Mouse (Mus musculus) MEL-GATA-1-ER (cell line): ENCODE data around the gene D10Jhu81e.
"Not testable (repeated sequence)": the region's sequence is repeated elsewhere in the genome, so short reads cannot be mapped to it uniquely, and the experiment has no call there.

Source experiments
- DNase-seq: peaks from one replicate; pipeline ENCODE4 v3.0.0-alpha.2; 2012; ENCODE audit warnings: low read depth; ENCODE audit errors: extremely low read depth

D10Jhu81e gene

DNA sequence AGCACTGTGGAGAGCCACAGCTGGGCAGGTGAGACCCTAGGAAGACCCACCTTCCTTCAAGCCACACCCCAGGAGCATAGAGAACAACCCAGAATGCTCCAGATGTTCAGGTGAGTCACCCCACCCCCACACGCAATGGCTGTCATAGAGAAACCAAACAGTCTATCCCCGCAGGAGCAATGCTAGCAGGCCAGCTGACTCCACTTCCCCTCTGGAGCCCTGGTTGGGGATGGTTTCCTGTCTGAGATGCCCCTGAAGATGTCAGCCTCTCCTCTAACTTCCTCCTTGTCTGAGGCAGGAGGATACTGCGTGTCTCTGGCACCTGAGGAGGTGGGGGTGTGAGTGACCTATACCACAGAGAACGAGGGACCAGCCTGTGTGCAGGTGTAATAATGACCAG lies 35.2 kb downstream of the D10Jhu81e start:
- no peak for DNase-seq

- no peak for DNase-seq
Observed at GRCm38 (mm10) chr10:78129998-78130397, 39.6 kb downstream of the D10Jhu81e start.

- DNase-seq, result no peak
Observed at GRCm38 (mm10) chr10:78129423-78129822, 40.2 kb downstream of the D10Jhu81e start.

DNA sequence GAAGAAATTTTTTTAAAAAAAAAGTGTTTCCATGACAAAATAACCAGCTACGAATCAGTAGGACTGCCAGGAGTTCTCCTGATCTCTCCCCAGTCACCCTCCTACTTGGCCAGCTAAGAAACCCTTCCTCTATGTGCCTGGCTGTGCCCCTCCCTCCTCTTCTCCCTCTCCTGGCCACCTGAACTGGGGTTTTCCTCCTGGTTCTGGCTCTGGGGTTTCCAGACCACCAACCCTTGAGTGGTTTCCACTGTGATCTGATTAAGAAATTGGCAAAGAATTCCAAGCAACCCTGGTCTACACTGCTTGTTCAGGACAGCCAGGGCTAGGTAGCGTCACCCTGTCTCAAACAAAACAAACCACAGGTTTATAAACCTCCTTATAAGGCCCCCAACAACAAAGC lies 40.9 kb downstream of the D10Jhu81e start:
- DNase-seq, result no peak

- DNase-seq, result no peak
Observed at GRCm38 (mm10) chr10:78127931-78128330, 41.7 kb downstream of the D10Jhu81e start.

- no peak for DNase-seq
Observed at GRCm38 (mm10) chr10:78127046-78127870, 42.3 kb downstream of the D10Jhu81e start.

GRCm38 (mm10) chr10:78126311-78126710 lies 43.3 kb downstream of the D10Jhu81e start:
- DNase-seq, result no peak

GRCm38 (mm10) chr10:78125061-78125460 lies 44.5 kb downstream of the D10Jhu81e start:
- not testable (repeated sequence) for DNase-seq

- DNase-seq, result not testable (repeated sequence)
Observed at GRCm38 (mm10) chr10:78124137-78124536, 45.4 kb downstream of the D10Jhu81e start.

DNA sequence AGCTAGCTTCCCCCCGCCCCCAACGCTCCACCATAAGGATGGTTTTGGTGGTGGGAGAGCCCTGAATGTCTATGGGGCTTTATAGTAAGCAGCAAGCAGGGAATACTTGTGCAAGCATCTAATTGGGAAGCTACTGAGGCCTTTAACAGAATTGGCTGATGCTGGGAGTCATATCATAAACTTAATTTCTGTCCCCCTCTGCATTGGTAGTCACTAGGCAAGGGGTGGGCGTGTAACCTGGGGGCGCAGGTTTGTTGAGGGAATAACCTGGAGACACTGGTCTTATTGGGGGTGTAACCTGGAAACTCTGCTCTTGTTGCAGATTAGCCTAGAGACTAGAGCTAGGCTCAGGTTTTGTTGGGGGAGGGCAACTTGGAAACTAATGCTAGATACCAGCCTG lies 50.2 kb downstream of the D10Jhu81e start:
- no peak for DNase-seq

- no peak for DNase-seq
Observed at GRCm38 (mm10) chr10:78115153-78115552, 54.4 kb downstream of the D10Jhu81e start.

- DNase-seq, result no peak
Observed at GRCm38 (mm10) chr10:78114521-78115092, 55.0 kb downstream of the D10Jhu81e start.
